Mouse (Mus musculus) right cerebral cortex, postnatal 36 days (tissue): ENCODE data around the gene Mycbp2.
A peak's percentile ranks its signal among the peaks of the same experiment; 100 is the strongest.

ENCODE experiments used
- DNase-seq, 2 experiments: peaks; one replicate each; pipeline ENCODE4 v3.0.0; 2022; ENCODE audit warnings: low spot score in 2 of 2, mixed read lengths in 1 of 2

The Mycbp2 gene

GRCm38 (mm10) chr14:103102731-103103335 is 243.8 kb downstream of the Mycbp2 start:
- no peak for DNase-seq

GRCm38 (mm10) chr14:103102246-103102645 is 244.4 kb downstream of the Mycbp2 start:
- no peak for DNase-seq

DNA sequence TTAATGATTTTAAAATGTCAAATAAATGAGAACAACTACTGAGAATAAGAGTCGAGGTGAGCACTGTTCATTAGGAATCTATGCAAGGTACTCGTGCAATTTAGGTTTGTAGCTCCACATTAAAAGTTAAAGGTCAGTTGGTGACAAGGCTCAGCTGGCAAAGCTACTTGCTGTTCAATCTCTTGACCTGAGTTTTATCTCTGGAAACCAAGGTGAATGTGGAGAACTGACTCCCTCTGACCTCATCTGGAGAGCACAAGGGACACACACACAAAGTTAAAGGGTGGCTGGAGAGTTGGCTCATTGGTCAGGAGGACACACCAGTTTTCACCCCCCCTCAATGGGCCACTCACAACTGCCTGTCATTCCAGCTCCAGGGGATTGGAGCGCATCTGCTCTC is 245.4 kb downstream of the Mycbp2 start:
- DNase-seq = no peak

GRCm38 (mm10) chr14:103100296-103100695 is 246.3 kb downstream of the Mycbp2 start:
- no peak for DNase-seq

DNA sequence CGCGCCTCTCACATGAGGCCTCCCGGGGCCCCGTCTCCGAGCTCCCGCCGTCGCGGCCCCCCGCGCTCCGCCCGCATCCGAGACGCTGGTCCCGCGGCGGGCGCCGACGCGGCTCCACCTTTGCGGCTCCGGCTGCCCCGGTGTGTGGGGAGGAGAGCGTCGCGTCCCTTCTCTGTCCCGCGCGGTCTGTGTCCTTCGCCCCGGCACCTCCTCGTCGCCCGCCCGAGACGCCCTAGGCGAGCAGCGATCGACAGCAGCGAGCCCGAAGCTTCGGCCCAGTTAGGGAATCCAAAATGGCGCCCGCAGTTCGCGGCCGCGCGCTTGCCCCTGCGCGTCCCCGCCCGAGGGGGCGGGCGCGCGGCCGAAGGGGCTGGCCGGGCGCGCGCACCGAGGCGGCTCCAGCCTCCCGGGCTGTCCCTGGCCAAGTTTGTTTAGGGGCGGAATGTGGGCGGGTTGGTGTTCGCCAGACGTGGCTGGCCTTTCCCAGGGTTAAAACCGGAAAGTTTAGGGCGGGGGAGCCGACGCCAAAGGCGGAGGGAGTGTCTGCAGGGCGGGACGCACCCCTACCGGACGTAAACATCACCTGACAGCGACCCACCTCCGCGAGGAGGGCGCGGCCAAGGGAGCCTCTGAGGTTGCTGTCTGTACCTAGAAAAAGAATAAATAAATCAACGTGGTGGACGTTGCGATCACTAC is 247.2 kb downstream of the Mycbp2 start, which contains the start of gene Fbxl3:
Gene Fbxl3, minus strand, starts transcription at position 329 of the 696 bp plus-strand sequence.
- DNase-seq = peak; percentile 78 to 81

- peak; percentile 60 to 74 for DNase-seq
These were observed 247.9 kb downstream of the Mycbp2 start for GRCm38 (mm10) chr14:103098587-103099235.

DNA sequence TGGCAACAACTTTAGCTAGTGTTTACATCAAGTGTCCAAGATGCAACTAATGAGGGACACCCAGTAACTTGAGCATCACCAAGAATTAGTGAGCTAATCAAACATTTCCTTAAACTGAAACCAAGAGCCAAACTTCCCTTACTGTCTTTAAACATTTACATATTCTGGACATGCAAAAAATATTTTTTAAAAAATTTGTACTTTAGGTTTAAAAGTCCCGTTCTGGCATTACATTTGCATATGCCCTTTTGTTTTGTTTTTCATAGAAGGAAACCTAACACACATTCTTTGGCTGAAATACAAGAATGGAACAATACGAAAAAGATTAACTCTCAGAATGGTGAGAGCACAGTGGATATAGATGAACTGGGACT is 248.4 kb downstream of the Mycbp2 start:
- DNase-seq = no peak

GRCm38 (mm10) chr14:103096621-103097020 is 250.0 kb downstream of the Mycbp2 start:
- DNase-seq = no peak

DNA sequence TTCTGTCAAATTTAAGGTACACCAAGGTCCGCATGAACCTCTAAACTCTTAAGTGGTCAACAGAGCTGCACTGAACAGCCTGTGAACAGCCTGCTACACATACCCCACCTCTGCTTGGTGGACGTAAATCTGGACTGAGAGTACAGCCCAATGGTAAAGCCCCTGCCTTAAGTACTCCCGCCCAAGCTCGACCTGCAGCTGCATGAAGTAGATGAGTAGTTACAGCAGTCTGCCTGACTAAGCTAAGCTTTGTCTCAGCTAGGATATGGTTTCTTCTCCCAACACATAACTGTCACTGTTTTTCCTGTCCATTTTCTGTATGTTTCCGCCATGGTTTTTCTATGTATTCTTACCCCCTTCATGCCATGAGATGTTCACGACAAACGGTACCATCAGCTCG is 250.8 kb downstream of the Mycbp2 start:
- no peak for DNase-seq

DNA sequence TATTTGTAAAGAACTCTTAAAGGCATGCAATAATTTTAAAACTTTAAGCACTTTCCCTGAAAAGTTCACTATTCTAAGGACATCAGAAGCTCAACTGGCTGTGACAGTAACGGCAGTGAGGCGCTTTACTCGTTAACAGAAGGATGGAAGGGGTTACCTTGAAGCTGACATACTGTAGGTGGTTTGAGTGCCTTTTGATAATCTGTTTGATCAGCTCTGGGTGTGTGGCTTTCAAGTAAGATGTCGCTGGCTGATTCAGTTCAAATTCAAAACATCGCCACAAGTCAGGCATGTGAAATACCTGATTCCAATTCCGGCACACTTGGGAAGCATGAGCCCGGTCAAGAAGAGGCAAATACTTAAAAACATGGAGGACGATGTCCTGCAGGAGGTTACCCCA is 251.6 kb downstream of the Mycbp2 start:
- DNase-seq = no peak

DNA sequence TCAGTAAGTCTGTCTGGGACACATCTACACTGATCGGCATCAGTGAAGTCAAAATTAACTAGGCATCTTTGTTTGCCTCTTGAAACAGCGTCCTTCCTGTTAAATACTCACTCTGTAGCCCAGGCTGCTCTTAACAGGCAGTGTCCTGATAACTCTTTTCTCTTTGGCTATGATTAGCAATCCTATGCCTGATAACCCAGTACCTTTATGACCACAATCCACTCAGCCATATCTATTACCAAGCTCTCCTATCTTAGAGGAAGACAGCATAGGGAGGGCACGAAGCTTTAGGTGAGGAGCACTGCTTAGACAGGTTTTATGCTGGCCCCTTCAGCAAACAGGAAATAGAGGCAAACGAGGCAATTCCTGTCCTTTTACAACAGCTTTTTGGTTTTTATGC is 252.9 kb downstream of the Mycbp2 start:
- DNase-seq = no peak

DNA sequence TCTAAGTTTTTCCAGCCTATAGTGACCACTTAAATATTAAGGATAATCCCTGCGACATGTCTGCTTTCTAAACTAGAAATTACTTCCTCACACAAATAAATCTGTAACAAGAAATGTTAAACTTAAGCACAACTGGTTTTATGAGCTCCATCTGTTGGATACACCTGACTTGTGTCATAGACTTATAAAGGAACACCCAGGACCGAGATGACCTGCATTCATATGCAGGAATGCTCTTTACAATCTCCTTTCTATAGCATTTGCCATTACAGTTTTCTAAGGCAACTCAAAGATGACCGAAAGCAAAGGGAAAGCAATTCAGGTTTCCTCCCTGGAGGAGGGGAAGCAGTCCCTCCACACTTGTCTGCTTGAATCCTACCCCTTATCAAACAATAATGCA is 253.4 kb downstream of the Mycbp2 start:
- no peak for DNase-seq

- no peak for DNase-seq
These were observed 258.0 kb downstream of the Mycbp2 start for GRCm38 (mm10) chr14:103088624-103089023.

- DNase-seq = no peak
These were observed 258.8 kb downstream of the Mycbp2 start for GRCm38 (mm10) chr14:103087846-103088245.

- DNase-seq = no peak
These were observed 259.8 kb downstream of the Mycbp2 start for GRCm38 (mm10) chr14:103086671-103087324.

DNA sequence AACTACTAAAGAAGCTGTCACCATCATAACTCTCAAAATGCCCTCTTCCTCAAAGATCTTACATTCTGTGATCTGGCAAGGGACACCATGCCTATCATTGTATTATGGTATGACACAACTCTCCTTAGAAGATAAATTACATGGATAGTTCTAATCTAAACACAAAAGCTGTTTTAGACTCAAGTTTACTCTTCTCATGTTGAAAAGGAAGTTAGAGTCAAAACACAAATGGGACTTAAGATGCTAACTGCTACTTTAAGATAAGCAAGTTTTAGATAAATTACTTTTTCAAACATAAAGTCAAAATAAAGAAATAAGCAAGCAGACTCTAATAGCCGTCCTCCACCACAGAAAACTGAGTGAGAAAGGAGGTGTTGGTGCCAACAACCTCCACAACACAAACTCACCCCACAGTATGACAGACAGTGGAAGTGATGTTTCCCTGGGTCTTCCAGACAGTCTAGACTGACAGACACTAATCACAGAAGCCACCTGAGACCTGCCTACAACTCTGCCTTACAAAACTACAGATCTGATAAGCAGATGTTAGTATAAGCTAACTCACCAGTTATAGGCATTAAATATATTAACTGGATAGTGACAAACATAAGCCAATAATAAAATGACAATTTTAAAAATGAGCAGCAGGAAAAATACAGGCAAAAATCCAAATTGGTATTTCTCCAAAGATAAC is 260.6 kb downstream of the Mycbp2 start:
- DNase-seq = no peak

DNA sequence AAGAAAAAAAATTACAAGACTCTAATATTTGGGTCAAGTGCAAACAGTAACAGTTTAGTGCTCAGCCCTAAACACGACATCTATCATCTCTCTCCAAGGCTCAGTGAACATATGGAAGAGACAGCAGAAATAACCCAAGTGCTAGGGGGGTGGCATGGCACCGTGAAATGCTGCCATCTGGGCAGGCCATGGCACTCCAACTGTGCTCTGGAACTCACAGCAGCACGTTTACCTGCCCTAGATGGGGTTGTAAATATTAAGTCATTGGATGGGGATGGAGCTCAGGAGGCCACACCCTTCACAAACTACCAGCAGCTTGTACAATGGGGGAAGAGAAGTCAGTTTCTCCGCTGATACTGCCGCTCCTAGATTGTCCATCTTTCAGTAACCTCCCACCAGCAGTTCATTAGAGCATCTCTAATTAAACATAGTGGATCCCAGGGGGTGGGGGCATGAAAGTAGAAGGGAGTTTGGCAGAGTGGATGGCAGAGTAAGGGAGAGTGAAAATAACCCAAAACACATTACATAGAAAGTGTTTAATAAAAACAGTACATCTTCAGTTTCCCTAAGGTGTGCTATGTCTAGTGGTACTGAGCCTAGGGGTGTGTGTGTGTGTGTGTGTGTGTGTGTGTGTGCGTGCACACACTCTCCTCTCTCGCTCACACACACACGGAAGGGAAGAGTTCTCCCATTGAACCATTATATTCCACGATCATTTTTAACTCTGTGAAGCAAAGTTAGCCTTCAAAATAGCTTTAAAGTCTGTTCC is 267.2 kb downstream of the Mycbp2 start:
- DNase-seq = peak in 1 of 2 experiments; percentile 44

- DNase-seq = no peak
These were observed 268.4 kb downstream of the Mycbp2 start for GRCm38 (mm10) chr14:103078006-103078912.

GRCm38 (mm10) chr14:103077272-103078005 is 269.2 kb downstream of the Mycbp2 start:
- no peak for DNase-seq
